Mouse (Mus musculus) midbrain, embryonic 11.5 days (tissue): Measurements from ENCODE around the gene Rerg. TPM values are rescaled to one million over a fixed set of nuclear protein-coding genes. Genes with fewer than 3 reads are reported as not detected.

Source experiments
- ATAC-seq: fragments of 200-750 bp; cut with Nextera tagmentation; 2 replicates; pipeline ENCODE4 v1.8.0; 2017; ENCODE audit warnings: moderate TSS enrichment, moderate library complexity; ENCODE audit not compliant: low FRiP score
- DNase-seq: peaks from one replicate; pipeline ENCODE4 v3.0.0; 2015; ENCODE audit warnings: low spot score; ENCODE audit errors: missing footprints
- H3K27ac ChIP-seq: fragments of 300-500 bp; sonication (generic); 2 replicates; pipeline ENCODE4 v1.5.1; 2014; ENCODE audit warnings: low read depth, low read length
- H3K27me3 ChIP-seq: fragments of 300-500 bp; sonication (generic); 2 replicates; pipeline ENCODE4 v1.6.1; 2014; ENCODE audit warnings: mild to moderate bottlenecking, low read length, moderate library complexity, mixed read lengths; ENCODE audit not compliant: control insufficient read depth, insufficient read depth
- H3K36me3 ChIP-seq: fragments of 300-500 bp; sonication (generic); 2 replicates; pipeline ENCODE4 v1.6.1; 2014; ENCODE audit warnings: mild to moderate bottlenecking, low read length, moderate library complexity, mixed read lengths; ENCODE audit not compliant: control insufficient read depth, insufficient read depth
- H3K4me1 ChIP-seq: fragments of 300-500 bp; sonication (generic); 2 replicates; pipeline ENCODE4 v1.6.1; 2014; ENCODE audit warnings: low read length; ENCODE audit not compliant: control insufficient read depth, insufficient read depth
- H3K4me2 ChIP-seq: fragments of 300-500 bp; sonication (generic); 2 replicates; pipeline ENCODE4 v1.6.1; 2014; ENCODE audit warnings: mild to moderate bottlenecking, moderate library complexity
- H3K4me3 ChIP-seq: fragments of 300-500 bp; sonication (generic); 2 replicates; pipeline ENCODE4 v1.5.1; 2014; ENCODE audit warnings: low read depth, low read length
- H3K9ac ChIP-seq: fragments of 300-500 bp; sonication (generic); 2 replicates; pipeline ENCODE4 v1.6.1; 2014; ENCODE audit warnings: low read length
- H3K9me3 ChIP-seq: fragments of 300-500 bp; sonication (generic); 2 replicates; pipeline ENCODE4 v1.6.1; 2016; ENCODE audit warnings: low read length; ENCODE audit not compliant: control insufficient read depth
- WGBS: fragments of 180-500 bp; shearing (Covaris S2); extraction: QIAGEN DNeasy Blood & Tissue Kit; methylation state at CpG from one replicate; pipeline ENCODE4 v1.1.7; 2014; 5-methylcytosine and 5-hydroxymethylcytosine counted together
- polyA plus RNA-seq: library from polyadenylated mRNA; unstranded; fragments of >200 nt; fragmentation: Nextera tagmentation; extraction: Ambion mirVana; gene quantifications from 2 replicates; pipeline ENCODE4 v1.2.1, GENCODE M21; 2014

The Rerg gene
- polyA plus RNA-seq, 1 experiment from 2014 or later: 1.00 TPM

DNA sequence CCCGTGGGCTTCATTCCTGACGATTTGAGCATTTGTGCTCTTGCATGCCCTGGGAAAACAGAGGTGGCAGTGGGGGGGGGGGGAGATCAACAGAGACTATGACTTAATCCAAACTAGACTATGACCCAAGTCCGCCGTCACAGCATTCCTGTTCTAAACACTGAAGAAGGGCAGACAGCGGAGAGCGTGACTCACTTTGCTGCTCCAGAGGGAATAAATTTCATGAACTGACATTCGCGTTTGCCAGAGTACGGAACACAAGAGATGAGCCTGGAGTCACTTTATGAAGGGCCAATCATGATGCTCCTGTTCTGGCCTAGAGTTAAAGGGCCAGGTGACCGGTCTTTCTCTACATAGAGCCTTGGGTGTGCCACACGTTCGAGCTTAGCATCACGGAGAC lies 93.6 kb downstream of the Rerg start:
- no peaks in the 10 kb centered on the region for H3K4me1 ChIP-seq
- no peak overlapping the region for H3K4me2 ChIP-seq
- H3K27ac ChIP-seq: no peak overlapping the region
- WGBS: 93% methylated on average over 13 of the region's 13 CpGs
- no peak overlapping the region for H3K4me3 ChIP-seq
- no peak for DNase-seq
- H3K36me3 ChIP-seq: no peaks in the 10 kb centered on the region
- H3K27me3 ChIP-seq: no peaks in the 10 kb centered on the region
- H3K9me3 ChIP-seq: no peaks in the 10 kb centered on the region
- no peak overlapping the region for H3K9ac ChIP-seq
- no peak for ATAC-seq

DNA sequence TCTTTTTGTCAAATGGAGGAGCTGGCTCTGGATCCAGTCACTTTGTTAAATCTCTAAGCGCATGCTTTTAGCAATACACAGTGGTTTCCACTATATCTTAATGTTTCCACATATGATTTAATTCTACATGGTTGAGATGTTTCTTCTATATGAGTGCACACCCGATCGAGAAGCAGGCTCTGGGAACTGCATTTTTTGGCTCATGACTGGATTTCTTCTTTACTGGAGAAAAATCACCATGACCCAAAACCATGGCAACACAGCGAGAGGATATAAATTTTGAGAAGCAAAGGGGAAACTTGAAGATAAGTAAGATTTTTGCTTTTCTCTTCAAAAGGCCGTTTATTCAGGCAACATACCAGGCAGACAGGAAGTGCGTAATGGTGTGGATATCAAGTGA lies 94.1 kb downstream of the Rerg start:
- ATAC-seq: no peak
- WGBS: 88% methylated on average over 6 of the region's 6 CpGs
- H3K4me2 ChIP-seq: no peak overlapping the region

DNA sequence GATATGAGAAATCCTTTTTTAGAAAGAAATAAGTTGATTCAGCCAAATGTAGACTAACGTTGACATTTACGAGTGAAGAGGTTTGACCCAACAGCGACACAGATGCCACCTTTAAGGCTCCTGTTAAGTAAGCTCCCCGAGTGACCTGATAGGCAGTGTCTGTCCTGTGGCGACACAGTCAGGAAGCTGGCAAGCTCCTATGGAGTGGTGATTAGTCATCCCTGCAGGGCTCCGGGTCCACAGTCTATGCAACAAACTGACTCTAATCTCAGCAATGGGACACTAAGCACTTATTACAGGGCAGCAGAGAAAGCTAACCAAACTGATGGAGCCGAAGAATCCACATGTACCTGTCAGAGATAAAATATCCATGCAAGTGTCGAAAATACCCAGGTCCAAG lies 98.0 kb downstream of the Rerg start:
- no peaks in the 10 kb centered on the region for H3K4me1 ChIP-seq
- no peaks in the 10 kb centered on the region for H3K9me3 ChIP-seq
- no peak overlapping the region for H3K4me3 ChIP-seq
- DNase-seq (no peak), ATAC-seq (no peak)
- H3K27ac ChIP-seq: no peak overlapping the region
- H3K27me3 ChIP-seq: no peaks in the 10 kb centered on the region
- no peak overlapping the region for H3K9ac ChIP-seq
- WGBS: 56% methylated on average over 8 of the region's 8 CpGs
- no peaks in the 10 kb centered on the region for H3K36me3 ChIP-seq
- H3K4me2 ChIP-seq: no peak overlapping the region

More for the DNA sequence above, 94.1 kb downstream of the Rerg start:
- Histone ChIP-seq H3K36me3 (no peaks in the 10 kb centered on the region), H3K27me3 (no peaks in the 10 kb centered on the region), H3K9ac (no peak overlapping the region), H3K9me3 (no peaks in the 10 kb centered on the region), H3K4me3 (no peak overlapping the region), H3K27ac (no peak overlapping the region), H3K4me1 (no peaks in the 10 kb centered on the region)
- no peak for DNase-seq

DNA sequence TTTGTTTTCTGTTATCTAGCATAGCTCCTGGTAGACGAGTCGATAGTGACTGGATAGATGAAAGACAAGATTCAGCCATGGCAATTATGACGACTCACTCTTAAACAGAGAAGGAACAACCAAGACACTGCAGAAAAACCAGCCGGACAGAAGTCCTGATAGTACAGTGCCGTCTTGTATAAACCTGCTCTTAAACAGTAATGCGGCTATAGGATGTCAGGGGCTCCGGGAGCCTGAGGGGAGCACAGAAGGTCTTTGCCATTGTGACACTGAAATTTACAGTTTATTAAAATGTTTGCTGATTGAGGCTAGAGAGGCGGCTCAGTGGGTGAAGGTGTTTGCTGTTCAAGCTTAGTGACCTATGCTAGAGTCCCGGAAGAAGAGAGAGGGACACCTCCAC lies 98.8 kb downstream of the Rerg start:
- H3K4me2 ChIP-seq: no peak overlapping the region
- DNase-seq: no peak
- no peaks in the 10 kb centered on the region for H3K4me1 ChIP-seq
- ATAC-seq: no peak
- 91% methylated on average over 9 of the region's 9 CpGs for WGBS
- no peak overlapping the region for H3K9ac ChIP-seq
- H3K36me3 ChIP-seq: no peaks in the 10 kb centered on the region
- H3K9me3 ChIP-seq: no peaks in the 10 kb centered on the region
- no peak overlapping the region for H3K27ac ChIP-seq
- no peaks in the 10 kb centered on the region for H3K27me3 ChIP-seq
- no peak overlapping the region for H3K4me3 ChIP-seq

DNA sequence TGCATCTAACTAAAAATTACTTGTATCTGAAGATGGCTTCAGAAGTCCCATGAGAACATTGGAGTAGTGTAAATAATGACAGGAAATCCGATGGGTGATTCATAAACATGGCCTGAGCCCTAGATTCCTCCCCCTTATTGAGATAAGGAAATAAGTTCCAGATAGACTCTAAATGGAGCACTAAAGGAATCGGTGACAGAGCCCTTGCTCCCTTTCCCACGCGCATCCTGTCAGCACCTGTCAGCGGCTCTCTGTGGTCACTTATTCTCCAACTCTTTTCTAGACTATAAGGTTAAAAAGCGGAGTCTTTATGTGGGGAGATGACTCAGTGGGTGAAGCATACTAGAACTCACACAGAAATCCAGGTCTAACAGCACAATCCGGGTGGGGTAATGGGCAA lies 104.8 kb downstream of the Rerg start:
- Histone ChIP-seq H3K9ac (no peak overlapping the region), H3K4me2 (no peak overlapping the region), H3K4me1 (no peaks in the 10 kb centered on the region), H3K27ac (no peak overlapping the region), H3K4me3 (no peak overlapping the region), H3K9me3 (no peaks in the 10 kb centered on the region), H3K36me3 (no peaks in the 10 kb centered on the region), H3K27me3 (no peaks in the 10 kb centered on the region)
- WGBS: 92% methylated on average over 7 of the region's 7 CpGs
- ATAC-seq: no peak
- DNase-seq: no peak

DNA sequence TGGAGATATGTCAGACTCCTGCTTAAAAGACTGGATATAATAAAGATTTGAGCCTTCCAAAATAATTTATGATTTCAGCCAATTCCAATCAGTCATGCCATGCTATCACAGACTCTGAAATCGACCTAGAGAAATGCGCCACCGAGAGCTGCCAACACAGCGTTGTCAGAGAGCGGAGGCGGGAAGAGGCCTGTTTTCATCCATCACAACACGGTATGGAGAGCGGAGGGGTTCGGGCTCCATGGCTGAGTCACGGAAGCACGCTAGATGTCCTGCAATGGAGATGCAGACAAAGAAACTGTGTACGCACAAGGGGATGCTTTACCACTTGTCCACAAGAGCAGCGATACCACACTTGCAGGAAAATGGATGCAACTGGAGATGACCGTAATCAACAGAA lies 105.5 kb downstream of the Rerg start:
- no peak overlapping the region for H3K27ac ChIP-seq
- no peaks in the 10 kb centered on the region for H3K27me3 ChIP-seq
- H3K4me3 ChIP-seq: no peak overlapping the region
- DNase-seq (no peak), ATAC-seq (no peak)
- H3K4me2 ChIP-seq: no peak overlapping the region
- 94% methylated on average over 14 of the region's 14 CpGs for WGBS
- no peaks in the 10 kb centered on the region for H3K9me3 ChIP-seq
- H3K9ac ChIP-seq: no peak overlapping the region
- H3K36me3 ChIP-seq: no peaks in the 10 kb centered on the region
- no peaks in the 10 kb centered on the region for H3K4me1 ChIP-seq

DNA sequence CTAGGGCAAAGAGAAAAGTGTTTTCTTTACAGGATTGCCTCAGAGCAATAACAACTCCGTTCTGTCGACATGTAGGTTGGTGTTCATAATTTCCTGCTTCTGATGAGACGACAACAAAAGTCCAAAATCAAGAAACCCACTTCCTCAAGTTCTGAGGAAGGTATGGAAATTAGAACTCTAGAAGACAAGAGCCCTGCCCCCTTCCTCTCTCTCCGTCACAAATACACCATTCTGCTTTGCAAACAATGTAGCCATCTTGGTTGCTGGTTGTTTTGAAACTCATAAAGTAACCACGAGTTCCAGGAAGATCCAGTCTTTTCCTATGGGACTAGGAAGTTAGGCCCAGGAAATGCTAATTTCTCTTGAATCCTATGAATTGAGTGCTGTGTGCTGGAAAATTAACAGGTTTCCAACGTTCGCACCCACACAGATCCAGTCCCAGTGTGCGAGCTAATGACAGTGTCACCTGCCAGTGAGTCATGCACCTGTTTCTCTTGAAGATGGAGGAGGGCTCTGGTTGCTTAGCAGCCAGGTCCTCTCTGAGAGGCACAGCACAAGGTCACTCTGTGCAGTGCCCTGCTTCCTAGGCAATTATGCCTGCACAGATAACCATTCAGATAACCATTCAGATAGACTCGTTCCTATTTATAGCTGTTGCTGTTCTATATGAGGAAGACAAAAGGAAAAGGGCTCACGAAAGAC lies 106.9 kb downstream of the Rerg start:
- Histone ChIP-seq H3K4me1 (no peaks in the 10 kb centered on the region), H3K27me3 (no peaks in the 10 kb centered on the region), H3K4me2 (no peak overlapping the region), H3K9me3 (no peaks in the 10 kb centered on the region), H3K9ac (no peak overlapping the region), H3K4me3 (no peak overlapping the region), H3K36me3 (no peaks in the 10 kb centered on the region), H3K27ac (no peak overlapping the region)
- ATAC-seq (no peak), DNase-seq (no peak)
- WGBS: 80% methylated on average over 10 of the region's 10 CpGs

DNA sequence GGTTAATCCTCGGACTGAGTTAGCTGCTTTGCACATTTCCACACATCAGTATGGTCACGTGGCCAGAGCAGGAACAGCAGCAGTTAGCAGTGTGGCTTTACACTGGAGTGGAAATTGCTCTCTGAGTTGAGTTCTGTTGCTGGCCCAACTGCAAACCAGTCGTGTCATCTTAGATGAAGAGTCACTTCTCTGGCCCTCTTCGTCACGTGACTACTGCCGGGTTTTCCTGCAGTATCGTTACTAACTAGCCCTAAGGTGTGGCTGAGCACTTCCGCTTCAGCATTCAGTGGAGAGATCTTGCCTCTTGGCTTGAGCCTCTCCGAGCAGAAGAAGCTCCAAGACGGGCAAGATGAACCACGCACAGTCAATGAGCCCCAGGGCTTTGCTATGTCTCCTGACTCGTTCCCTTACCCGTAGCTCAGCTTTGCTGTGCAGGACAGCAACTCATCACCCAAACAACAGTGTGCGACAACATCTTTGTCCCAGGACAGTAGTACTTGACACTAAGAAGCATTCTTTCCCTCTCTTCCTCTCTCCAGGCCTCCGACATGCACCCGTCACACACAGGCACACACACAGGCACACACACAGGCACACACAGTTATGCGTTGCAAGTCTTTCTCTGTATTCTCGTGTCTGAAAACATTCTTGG lies 108.3 kb downstream of the Rerg start:
- H3K27ac ChIP-seq: no peak overlapping the region
- 87% methylated on average over 18 of the region's 18 CpGs for WGBS
- DNase-seq (no peak), ATAC-seq (no peak)
- no peaks in the 10 kb centered on the region for H3K9me3 ChIP-seq
- H3K36me3 ChIP-seq: no peaks in the 10 kb centered on the region
- H3K4me3 ChIP-seq: no peak overlapping the region
- no peaks in the 10 kb centered on the region for H3K27me3 ChIP-seq
- no peak overlapping the region for H3K9ac ChIP-seq
- no peak overlapping the region for H3K4me2 ChIP-seq
- H3K4me1 ChIP-seq: no peaks in the 10 kb centered on the region

DNA sequence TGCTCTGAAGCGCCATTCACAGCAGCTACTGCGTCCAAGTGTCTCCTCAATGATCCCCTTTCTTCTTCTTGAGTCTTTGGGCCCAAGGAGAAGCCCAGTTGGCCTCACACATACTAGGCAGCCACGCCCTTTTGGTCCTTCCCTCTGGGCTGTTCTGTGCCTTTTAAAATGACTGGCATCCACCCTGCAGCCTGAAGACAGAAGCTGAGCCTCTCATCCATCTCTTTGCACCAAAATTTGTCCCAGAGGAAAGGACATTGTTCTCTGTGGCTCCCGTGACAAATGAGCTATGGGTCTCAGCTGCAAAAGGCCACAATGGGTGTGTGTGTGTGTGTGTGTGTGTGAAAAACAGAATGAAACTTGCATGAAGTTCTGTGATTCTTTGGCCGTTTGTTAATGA lies 109.7 kb downstream of the Rerg start:
- Histone ChIP-seq H3K4me2 (no peak overlapping the region), H3K9me3 (no peaks in the 10 kb centered on the region), H3K4me3 (no peak overlapping the region), H3K27ac (no peak overlapping the region), H3K27me3 (no peaks in the 10 kb centered on the region), H3K36me3 (no peaks in the 10 kb centered on the region), H3K4me1 (no peaks in the 10 kb centered on the region), H3K9ac (no peak overlapping the region)
- ATAC-seq (no peak), DNase-seq (no peak)
- 77% methylated on average over 5 of the region's 5 CpGs for WGBS
